Mouse (Mus musculus): ENCODE measurements around the gene Tmem132c.

GRCm38 (mm10) chr5:127431561-127431960, 190.0 kb downstream of the Tmem132c start:
- TF ChIP-seq CTCF (conservative IDR thresholded peaks at IDR 0.05; ENCODE audit: low read length): no peak
- no peak for TF ChIP-seq POU5F1 (IDR thresholded peaks at IDR 0.05; ENCODE audit: borderline replicate concordance, low read length)

Data from E14TG2a.4 (cell line).